Mouse (Mus musculus): ENCODE data around the gene Cybc1. TPM values are rescaled to one million over a fixed set of nuclear protein-coding genes. Genes with fewer than 3 reads are reported as not detected.

The Cybc1 gene
- polyA plus RNA-seq, 1 experiment from 2014 or later = 36.3 TPM

DNA sequence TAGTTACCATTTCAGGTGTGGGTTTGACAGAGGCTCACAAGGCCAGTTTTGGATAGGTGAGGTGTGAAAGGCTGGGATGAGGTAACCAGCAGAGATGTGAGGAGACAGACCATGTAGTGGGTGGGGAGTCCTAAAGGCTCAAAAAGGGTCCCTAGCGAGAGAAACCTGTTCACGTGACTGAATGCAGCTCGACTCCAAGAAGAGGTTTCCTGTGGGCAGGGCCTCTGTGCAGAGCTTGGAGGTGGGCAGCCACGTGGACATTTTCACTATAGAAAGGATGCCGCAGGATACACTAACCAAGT is 25.3 kb downstream of the Cybc1 start:
- 0 out of 2 replicates have a peak overlapping the region, but pooled peaks have one; percentile 18 for H3K9ac ChIP-seq (replicated peaks)
- ATAC-seq (ENCODE audit: insufficient number of reproducible peaks, insufficient read depth, low FRiP score, low TSS enrichment, low read depth) = no peak; the same call in 1 of the 2 replicates
- peak overlapping the region; percentile 81 for H3K4me2 ChIP-seq
- peaks cover 12% of the 10 kb centered on the region; the same call in 1 of the 2 replicates for H3K36me3 ChIP-seq
- H3K27me3 ChIP-seq = no peaks in the 10 kb centered on the region
- peak overlapping the region; percentile 62 for H3K4me3 ChIP-seq (replicated peaks)
- H3K9me3 ChIP-seq = no peaks in the 10 kb centered on the region
- H3K4me1 ChIP-seq (replicated peaks) = peaks cover 14% of the 10 kb centered on the region
- peak overlapping the region; percentile 56 for H3K27ac ChIP-seq
- WGBS = 0% methylated on average over 5 of the region's 5 CpGs

DNA sequence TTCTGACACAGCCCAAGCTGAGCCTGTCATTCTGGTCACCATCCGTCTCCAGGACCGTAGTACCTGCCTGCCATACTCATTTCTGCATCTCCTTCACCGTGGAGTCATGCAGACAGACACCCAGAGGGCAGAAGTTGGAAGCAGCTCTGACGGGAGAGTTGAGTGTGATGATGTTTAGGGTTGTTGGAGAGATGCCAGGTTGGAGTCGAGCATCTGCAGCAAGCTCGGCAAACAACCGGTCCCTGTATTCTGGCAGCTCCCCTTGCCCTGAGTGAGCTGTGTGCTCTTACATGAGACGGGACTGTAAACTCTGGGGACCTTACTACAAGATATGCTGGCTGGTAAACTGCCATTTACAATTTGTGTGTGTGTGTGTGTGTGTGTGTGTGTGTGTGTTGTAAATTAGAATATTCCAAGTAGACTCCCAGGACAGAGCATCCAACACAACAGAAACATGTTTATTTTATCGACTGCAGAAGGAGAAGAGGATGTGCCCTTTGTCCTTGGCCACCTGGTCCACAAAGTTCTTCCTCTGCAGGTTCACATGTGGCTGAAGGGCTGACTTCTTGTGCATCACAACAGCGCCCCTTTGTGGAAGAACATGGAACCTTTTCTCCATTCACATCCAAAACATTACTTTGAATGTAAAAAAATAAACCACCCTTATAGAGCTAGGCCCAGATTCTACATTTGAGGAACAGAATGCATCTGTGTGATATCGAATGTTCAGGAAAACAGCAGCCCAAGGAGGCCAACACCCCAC is 27.5 kb downstream of the Cybc1 start:
- Histone ChIP-seq H3K4me2 (no peak overlapping the region), H3K36me3 (0 out of 2 replicates have a peak, but pooled peaks cover 3% of the 10 kb centered on the region), H3K4me1 (replicated peaks) (peaks cover 14% of the 10 kb centered on the region), H3K9ac (replicated peaks) (no peak overlapping the region), H3K4me3 (replicated peaks) (no peak overlapping the region), H3K9me3 (no peaks in the 10 kb centered on the region), H3K27ac (no peak overlapping the region), H3K27me3 (no peaks in the 10 kb centered on the region)
- ATAC-seq (ENCODE audit: insufficient number of reproducible peaks, insufficient read depth, low FRiP score, low TSS enrichment, low read depth) = no peak
- WGBS = 63% methylated on average over 11 of the region's 11 CpGs

DNA sequence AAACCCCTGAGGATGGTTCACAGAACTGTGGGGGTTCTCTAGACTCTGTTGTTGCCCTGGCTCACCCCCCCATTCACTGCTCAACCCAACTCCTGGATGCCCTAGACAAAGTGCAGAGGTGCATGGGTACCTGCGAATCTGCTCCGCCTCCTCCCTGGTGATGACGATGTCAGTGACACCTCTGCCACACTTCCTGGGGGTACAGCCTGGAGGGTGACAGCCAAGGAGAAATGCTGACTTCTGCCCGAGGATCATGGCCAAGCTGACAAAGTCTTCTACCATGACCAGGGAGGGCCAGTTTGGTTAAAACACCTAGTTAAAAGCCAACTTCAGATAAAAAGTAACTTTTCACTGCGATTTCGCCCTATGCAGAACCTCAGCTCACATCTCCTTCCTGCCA is 28.3 kb downstream of the Cybc1 start:
- Histone ChIP-seq H3K27me3 (no peaks in the 10 kb centered on the region), H3K36me3 (0 out of 2 replicates have a peak, but pooled peaks cover 8% of the 10 kb centered on the region), H3K4me1 (replicated peaks) (peaks cover 14% of the 10 kb centered on the region), H3K4me2 (no peak overlapping the region), H3K9ac (replicated peaks) (no peak overlapping the region), H3K4me3 (replicated peaks) (no peak overlapping the region), H3K9me3 (no peaks in the 10 kb centered on the region), H3K27ac (no peak overlapping the region)
- no peak for ATAC-seq (ENCODE audit: insufficient number of reproducible peaks, insufficient read depth, low FRiP score, low TSS enrichment, low read depth)
- WGBS = 91% methylated on average over 6 of the region's 6 CpGs

DNA sequence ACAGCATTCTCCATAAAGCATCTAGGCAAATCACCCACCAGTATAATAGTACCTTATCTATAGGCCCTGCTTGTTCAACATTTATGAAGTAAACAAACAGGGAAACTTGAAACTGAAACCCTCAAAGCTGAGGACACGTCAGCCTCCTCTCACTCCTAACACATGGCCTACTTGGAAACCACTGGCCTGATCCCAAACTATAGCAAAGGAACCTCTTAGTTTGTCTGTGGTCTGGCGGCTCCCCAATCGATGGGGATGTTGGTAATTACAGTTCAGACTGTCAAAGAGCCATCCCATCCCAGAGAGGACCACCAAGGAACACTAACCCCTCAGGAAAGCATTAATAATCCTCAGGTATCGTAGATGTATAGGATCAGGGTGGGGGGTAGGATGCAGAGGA is 29.3 kb downstream of the Cybc1 start:
- no peaks in the 10 kb centered on the region for H3K27me3 ChIP-seq
- no peak overlapping the region for H3K4me3 ChIP-seq (replicated peaks)
- H3K9me3 ChIP-seq = no peaks in the 10 kb centered on the region
- 84% methylated on average over 4 of the region's 4 CpGs for WGBS
- no peak overlapping the region for H3K9ac ChIP-seq (replicated peaks)
- no peak overlapping the region for H3K27ac ChIP-seq
- peaks cover 14% of the 10 kb centered on the region; the same call in 1 of the 2 replicates for H3K36me3 ChIP-seq
- H3K4me1 ChIP-seq (replicated peaks) = peaks cover 9% of the 10 kb centered on the region
- H3K4me2 ChIP-seq = no peak overlapping the region
- ATAC-seq (ENCODE audit: insufficient number of reproducible peaks, insufficient read depth, low FRiP score, low TSS enrichment, low read depth) = no peak

DNA sequence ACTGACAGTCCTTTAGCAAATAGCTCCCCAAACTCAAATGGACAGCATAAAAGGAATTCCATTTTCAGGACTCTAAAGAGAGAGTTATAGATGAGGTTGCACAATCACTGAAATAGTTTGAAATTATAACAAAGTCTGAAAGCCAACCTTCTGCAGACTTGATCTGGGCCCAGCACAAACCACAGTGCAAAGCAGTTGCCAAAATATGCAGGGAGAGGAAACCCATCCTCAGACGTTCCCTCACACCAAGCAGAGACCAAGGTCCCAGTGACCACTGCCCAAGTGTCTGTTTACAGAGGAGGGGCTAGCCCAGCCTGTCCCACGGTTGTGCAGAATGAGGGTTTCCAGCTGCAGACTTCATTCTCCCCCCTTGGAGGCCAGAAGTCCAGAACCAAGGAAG is 30.5 kb downstream of the Cybc1 start:
- ATAC-seq (ENCODE audit: insufficient number of reproducible peaks, insufficient read depth, low FRiP score, low TSS enrichment, low read depth) = no peak
- Histone ChIP-seq H3K27ac (no peak overlapping the region), H3K4me2 (no peak overlapping the region), H3K4me1 (replicated peaks) (0 out of 2 replicates have a peak, but pooled peaks cover 4% of the 10 kb centered on the region), H3K9me3 (no peaks in the 10 kb centered on the region), H3K27me3 (no peaks in the 10 kb centered on the region), H3K36me3 (peaks cover 17% of the 10 kb centered on the region; the same call in 1 of the 2 replicates), H3K9ac (replicated peaks) (no peak overlapping the region), H3K4me3 (replicated peaks) (no peak overlapping the region)
- 42% methylated on average over 2 of the region's 2 CpGs for WGBS

DNA sequence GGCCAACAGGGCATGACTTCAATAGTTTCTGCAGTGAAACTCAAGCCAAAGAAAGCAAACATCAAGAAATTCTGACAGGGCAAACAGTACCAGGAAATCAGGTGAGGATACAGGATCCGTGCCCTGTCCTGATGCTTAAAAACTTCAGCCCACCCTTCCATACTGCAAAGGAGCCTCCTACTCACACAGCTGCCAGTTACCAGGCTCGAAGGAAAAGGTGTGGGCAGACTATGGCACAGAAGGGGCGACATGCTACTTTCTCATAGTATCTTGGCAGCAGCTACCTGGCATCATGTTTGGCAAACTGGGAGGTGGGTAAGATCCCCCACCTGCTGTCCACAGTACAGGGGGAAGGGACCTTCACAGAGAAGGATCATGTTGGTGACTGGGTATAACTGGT is 35.7 kb downstream of the Cybc1 start:
- Histone ChIP-seq H3K4me3 (replicated peaks) (no peak overlapping the region), H3K4me1 (replicated peaks) (no peaks in the 10 kb centered on the region), H3K9ac (replicated peaks) (no peak overlapping the region), H3K36me3 (peaks cover 30% of the 10 kb centered on the region; the same call in 1 of the 2 replicates), H3K27me3 (no peaks in the 10 kb centered on the region), H3K27ac (no peak overlapping the region), H3K9me3 (no peaks in the 10 kb centered on the region), H3K4me2 (no peak overlapping the region)
- ATAC-seq (ENCODE audit: insufficient number of reproducible peaks, insufficient read depth, low FRiP score, low TSS enrichment, low read depth) = no peak
- 78% methylated on average over 3 of the region's 3 CpGs for WGBS

DNA sequence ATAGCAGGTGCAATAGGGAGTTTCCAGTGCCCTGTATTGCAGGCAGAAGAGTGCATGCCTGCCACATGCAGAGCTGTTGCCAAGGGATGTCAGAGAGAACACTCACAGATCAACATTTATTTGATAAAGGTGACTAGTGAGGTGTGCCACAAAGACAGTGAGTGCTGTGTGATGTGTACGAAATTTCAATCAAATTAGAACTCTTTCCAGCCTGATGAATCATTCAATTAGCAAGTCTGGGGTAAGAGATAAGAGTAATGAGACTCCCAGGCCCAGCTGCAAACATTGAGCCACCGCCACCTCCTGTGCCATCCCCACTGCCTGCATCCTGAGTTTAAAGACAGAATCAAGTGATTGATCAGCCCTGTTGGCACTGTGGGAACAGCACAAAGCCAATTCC is 36.4 kb downstream of the Cybc1 start:
- no peaks in the 10 kb centered on the region for H3K4me1 ChIP-seq (replicated peaks)
- H3K9ac ChIP-seq (replicated peaks) = no peak overlapping the region
- WGBS = 71% methylated on average over 2 of the region's 2 CpGs
- no peak overlapping the region for H3K4me2 ChIP-seq
- H3K27ac ChIP-seq = no peak overlapping the region
- H3K27me3 ChIP-seq = no peaks in the 10 kb centered on the region
- peaks cover 30% of the 10 kb centered on the region; the same call in 1 of the 2 replicates for H3K36me3 ChIP-seq
- no peak for ATAC-seq (ENCODE audit: insufficient number of reproducible peaks, insufficient read depth, low FRiP score, low TSS enrichment, low read depth)
- H3K9me3 ChIP-seq = no peaks in the 10 kb centered on the region
- no peak overlapping the region for H3K4me3 ChIP-seq (replicated peaks)

DNA sequence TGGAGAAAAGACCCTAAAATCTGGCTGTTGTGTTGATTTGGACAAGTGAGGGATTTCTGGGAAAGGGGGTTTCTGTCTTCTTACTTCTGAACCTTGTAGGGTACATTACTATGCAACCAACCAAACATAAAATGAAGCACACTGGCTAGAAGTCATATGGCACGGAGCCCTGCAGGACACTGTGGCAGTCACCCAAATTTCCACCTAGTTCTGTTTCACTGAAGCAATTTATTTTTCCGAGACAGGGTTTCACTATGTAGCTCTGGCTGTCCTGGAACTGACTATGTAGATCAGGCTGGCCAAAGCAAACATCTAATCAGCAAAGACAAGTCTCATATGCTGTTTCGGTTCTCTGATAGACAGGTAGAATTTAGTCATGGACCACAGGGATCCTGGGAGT is 39.4 kb downstream of the Cybc1 start:
- Histone ChIP-seq H3K4me2 (no peak overlapping the region), H3K27me3 (no peaks in the 10 kb centered on the region), H3K27ac (no peak overlapping the region), H3K36me3 (peaks cover 22% of the 10 kb centered on the region; the same call in 1 of the 2 replicates), H3K9ac (replicated peaks) (no peak overlapping the region), H3K9me3 (no peaks in the 10 kb centered on the region), H3K4me3 (replicated peaks) (no peak overlapping the region), H3K4me1 (replicated peaks) (no peaks in the 10 kb centered on the region)
- no peak for ATAC-seq (ENCODE audit: insufficient number of reproducible peaks, insufficient read depth, low FRiP score, low TSS enrichment, low read depth)
- 90% methylated on average over 3 of the region's 3 CpGs for WGBS

DNA sequence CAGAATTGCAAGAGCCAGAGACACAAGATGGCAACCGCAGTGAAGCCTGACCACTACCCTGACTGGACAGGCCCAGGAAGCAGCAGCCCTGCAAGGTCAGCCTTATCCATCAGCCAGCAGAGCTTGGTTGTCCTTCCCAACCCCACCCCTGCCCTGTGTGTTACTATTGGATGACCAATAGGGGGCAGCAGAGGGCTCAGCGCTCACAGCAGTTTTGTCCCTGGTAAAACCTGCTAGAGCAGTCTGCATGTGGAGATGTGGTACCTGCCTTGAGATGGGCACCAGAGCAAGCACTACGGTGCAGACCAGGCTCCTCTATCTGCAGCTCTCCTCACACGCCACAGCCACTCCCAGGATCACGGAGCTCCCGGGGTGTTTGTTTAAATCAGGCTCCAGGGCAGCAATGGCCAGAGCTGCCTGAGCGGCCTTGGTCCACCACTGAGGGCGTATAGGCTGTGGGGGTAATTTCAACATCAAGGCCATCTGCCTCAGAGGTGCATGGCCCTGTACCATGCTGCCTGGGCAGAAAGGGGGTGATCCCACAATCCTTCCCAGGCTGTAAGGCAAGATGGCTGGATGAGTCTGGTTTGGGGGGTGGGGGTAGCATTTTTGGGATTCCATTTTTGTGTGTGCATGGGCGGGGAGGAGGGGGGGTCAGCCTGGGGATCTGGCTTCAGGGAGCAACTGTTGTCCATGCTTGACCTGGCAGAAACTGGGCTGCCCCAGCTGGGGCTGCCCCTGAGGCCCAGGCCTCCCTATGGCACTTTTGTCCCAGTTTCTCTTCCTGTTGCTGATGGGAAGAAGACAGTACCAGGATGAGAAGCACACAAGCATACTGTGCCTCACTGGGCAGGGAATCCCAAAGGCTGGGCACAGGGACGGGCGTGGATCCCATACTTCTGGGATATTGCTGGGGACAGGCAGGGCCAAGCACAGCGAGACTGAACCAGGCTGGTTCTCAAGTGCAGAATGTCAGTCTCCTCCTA is 52.5 kb downstream of the Cybc1 start:
- H3K27me3 ChIP-seq = no peaks in the 10 kb centered on the region
- H3K4me2 ChIP-seq = no peak overlapping the region
- ATAC-seq (ENCODE audit: insufficient number of reproducible peaks, insufficient read depth, low FRiP score, low TSS enrichment, low read depth) = 0 out of 2 replicates have a peak, but pooled peaks have one; percentile 33
- no peak overlapping the region for H3K27ac ChIP-seq
- H3K4me3 ChIP-seq (replicated peaks) = no peak overlapping the region
- no peaks in the 10 kb centered on the region for H3K9me3 ChIP-seq
- H3K36me3 ChIP-seq = peaks cover 9% of the 10 kb centered on the region
- no peaks in the 10 kb centered on the region for H3K4me1 ChIP-seq (replicated peaks)
- WGBS = 60% methylated on average over 12 of the region's 12 CpGs
- H3K9ac ChIP-seq (replicated peaks) = no peak overlapping the region

DNA sequence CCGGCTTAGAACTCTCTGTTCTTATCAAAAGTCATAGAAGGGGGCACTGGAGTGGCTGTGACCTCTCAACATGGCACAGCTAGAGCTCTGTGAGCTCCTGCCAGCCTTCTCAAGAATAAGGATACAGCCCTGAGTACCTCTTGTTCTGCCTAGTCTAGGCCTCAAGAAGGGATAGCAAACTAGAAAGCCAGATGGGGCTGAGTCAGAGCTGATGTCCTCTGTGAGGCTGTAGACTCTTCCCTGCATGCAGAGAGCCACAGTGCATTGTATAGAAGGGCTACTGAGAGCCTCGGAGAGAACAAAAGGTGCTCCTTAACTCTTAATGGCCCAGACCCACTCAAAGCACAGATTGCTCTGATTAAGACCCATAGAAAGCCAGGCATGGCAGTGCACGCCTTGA is 54.9 kb downstream of the Cybc1 start:
- Histone ChIP-seq H3K36me3 (no peaks in the 10 kb centered on the region), H3K27ac (no peak overlapping the region), H3K4me2 (no peak overlapping the region), H3K27me3 (no peaks in the 10 kb centered on the region), H3K4me3 (replicated peaks) (no peak overlapping the region), H3K4me1 (replicated peaks) (no peaks in the 10 kb centered on the region), H3K9ac (replicated peaks) (no peak overlapping the region), H3K9me3 (no peaks in the 10 kb centered on the region)
- no peak for ATAC-seq (ENCODE audit: insufficient number of reproducible peaks, insufficient read depth, low FRiP score, low TSS enrichment, low read depth)
- 40% methylated on average over 3 of the region's 3 CpGs for WGBS

DNA sequence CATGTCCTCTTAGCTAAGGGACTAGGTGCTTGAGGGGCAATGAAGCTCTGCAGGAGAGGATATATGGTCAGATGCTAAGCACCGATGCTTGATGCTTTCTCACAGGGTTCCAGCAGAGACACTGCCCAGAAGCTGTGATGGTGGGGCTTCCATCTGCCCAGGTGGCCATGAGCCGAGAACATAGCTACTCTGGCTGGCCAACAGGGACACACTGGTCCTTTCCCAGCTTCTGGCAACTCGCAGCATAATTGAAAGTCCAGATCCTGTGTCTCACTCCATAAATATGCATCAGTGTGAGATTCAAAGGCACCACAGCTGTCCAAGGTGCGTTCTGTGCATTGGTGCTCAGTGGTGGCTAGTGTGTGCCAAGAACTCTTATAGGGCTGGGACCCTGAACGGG is 55.9 kb downstream of the Cybc1 start:
- WGBS = 81% methylated on average over 5 of the region's 5 CpGs
- Histone ChIP-seq H3K27ac (no peak overlapping the region), H3K27me3 (no peaks in the 10 kb centered on the region), H3K36me3 (no peaks in the 10 kb centered on the region), H3K4me2 (no peak overlapping the region), H3K4me1 (replicated peaks) (no peaks in the 10 kb centered on the region), H3K9me3 (no peaks in the 10 kb centered on the region), H3K4me3 (replicated peaks) (no peak overlapping the region), H3K9ac (replicated peaks) (no peak overlapping the region)
- no peak for ATAC-seq (ENCODE audit: insufficient number of reproducible peaks, insufficient read depth, low FRiP score, low TSS enrichment, low read depth)

Measured in limb, embryonic 12.5 days (tissue).